Mouse (Mus musculus) kidney, embryonic 15.5 days (tissue): ENCODE data around the gene Plekha6. TPM values are rescaled to one million over a fixed set of nuclear protein-coding genes. Genes with fewer than 3 reads are reported as not detected.

Source experiments
- ATAC-seq: fragments of 200-750 bp; cut with Nextera tagmentation; replicated peaks from 2 replicates; pipeline ENCODE4 v1.8.0; 2017; ENCODE audit warnings: moderate TSS enrichment; ENCODE audit not compliant: low FRiP score
- H3K27ac ChIP-seq: fragments of 300-500 bp; sonication (generic); 2 replicates; pipeline ENCODE4 v1.5.1; 2015; ENCODE audit warnings: mild to moderate bottlenecking, inconsistent platforms
- H3K27me3 ChIP-seq: fragments of 300-500 bp; sonication (generic); 2 replicates; pipeline ENCODE4 v1.6.1; 2015; ENCODE audit warnings: inconsistent platforms
- H3K36me3 ChIP-seq: fragments of 300-500 bp; sonication (generic); 2 replicates; pipeline ENCODE4 v1.6.1; 2015; ENCODE audit warnings: inconsistent platforms
- H3K4me1 ChIP-seq: fragments of 300-500 bp; sonication (generic); 2 replicates; pipeline ENCODE4 v1.6.1; 2015; ENCODE audit warnings: inconsistent platforms
- H3K4me2 ChIP-seq: fragments of 300-500 bp; sonication (generic); 2 replicates; pipeline ENCODE4 v1.6.1; 2015; ENCODE audit warnings: moderate library complexity, mild to moderate bottlenecking, inconsistent platforms
- H3K4me3 ChIP-seq: fragments of 300-500 bp; sonication (generic); replicated peaks from 2 replicates; pipeline ENCODE4 v1.5.1; 2015; ENCODE audit warnings: mild to moderate bottlenecking, inconsistent platforms
- H3K9ac ChIP-seq: fragments of 300-500 bp; sonication (generic); 2 replicates; pipeline ENCODE4 v1.6.1; 2015; ENCODE audit warnings: mild to moderate bottlenecking, inconsistent platforms
- H3K9me3 ChIP-seq: fragments of 300-500 bp; sonication (generic); replicated peaks from 2 replicates; pipeline ENCODE4 v1.6.1; 2016; ENCODE audit warnings: inconsistent platforms
- WGBS: fragments of 180-500 bp; shearing (Covaris S2); methylation state at CpG from one replicate; pipeline ENCODE4 v1.1.7; 2015; ENCODE audit warnings: mixed read lengths; 5-methylcytosine and 5-hydroxymethylcytosine counted together
- polyA plus RNA-seq: library from polyadenylated mRNA; unstranded; fragments of >200 nt; fragmentation: Nextera tagmentation; extraction: Ambion mirVana; gene quantifications from 2 replicates; pipeline ENCODE4 v1.2.1, GENCODE M21; 2015

Plekha6 gene
- polyA plus RNA-seq, 1 experiment from 2014 or later: 6.9 TPM

GRCm38 (mm10) chr1:133148122-133148521, 15.9 kb upstream of the Plekha6 start:
- Histone ChIP-seq H3K9me3 (no peaks in the 10 kb centered on the region), H3K27ac (no peak overlapping the region), H3K4me3 (no peak overlapping the region), H3K4me2 (no peak overlapping the region), H3K36me3 (no peaks in the 10 kb centered on the region), H3K9ac (no peak overlapping the region), H3K4me1 (peaks cover 2% of the 10 kb centered on the region; the same call in 1 of the 2 replicates), H3K27me3 (no peaks in the 10 kb centered on the region)
- ATAC-seq: no peak
- 93% methylated on average over 8 of the region's 8 CpGs for WGBS

- Histone ChIP-seq H3K27me3 (no peaks in the 10 kb centered on the region), H3K9me3 (no peaks in the 10 kb centered on the region), H3K9ac (no peak overlapping the region), H3K4me1 (peaks cover 2% of the 10 kb centered on the region; the same call in 1 of the 2 replicates), H3K4me3 (no peak overlapping the region), H3K27ac (no peak overlapping the region), H3K4me2 (no peak overlapping the region), H3K36me3 (no peaks in the 10 kb centered on the region)
- no peak for ATAC-seq
- 95% methylated on average over 2 of the region's 2 CpGs for whole genome bisulfite sequencing
Measured at GRCm38 (mm10) chr1:133150556-133150955, 13.5 kb upstream of the Plekha6 start.

- H3K9me3 ChIP-seq: no peaks in the 10 kb centered on the region
- no peak for ATAC-seq
- H3K4me1 ChIP-seq: no peaks in the 10 kb centered on the region
- no peak overlapping the region for H3K4me3 ChIP-seq
- no peak overlapping the region for H3K27ac ChIP-seq
- no peaks in the 10 kb centered on the region for H3K36me3 ChIP-seq
- H3K9ac ChIP-seq: no peak overlapping the region
- H3K4me2 ChIP-seq: no peak overlapping the region
- H3K27me3 ChIP-seq: no peaks in the 10 kb centered on the region
- WGBS: 90% methylated on average over 3 of the region's 3 CpGs
Measured at GRCm38 (mm10) chr1:133152213-133152612, 11.8 kb upstream of the Plekha6 start.

GRCm38 (mm10) chr1:133155270-133155669, 8.7 kb upstream of the Plekha6 start:
- ATAC-seq: no peak
- no peak overlapping the region for H3K27ac ChIP-seq
- H3K4me3 ChIP-seq: no peak overlapping the region
- peaks cover 4% of the 10 kb centered on the region; the same call in 1 of the 2 replicates for H3K27me3 ChIP-seq
- H3K9ac ChIP-seq: no peak overlapping the region
- 82% methylated on average over 6 of the region's 6 CpGs for WGBS
- H3K9me3 ChIP-seq: no peaks in the 10 kb centered on the region
- H3K36me3 ChIP-seq: no peaks in the 10 kb centered on the region
- H3K4me2 ChIP-seq: no peak overlapping the region
- H3K4me1 ChIP-seq: peaks cover 7% of the 10 kb centered on the region

GRCm38 (mm10) chr1:133159128-133159564, 4.9 kb upstream of the Plekha6 start:
- Histone ChIP-seq H3K4me2 (peak overlapping the region; percentile 38), H3K27me3 (peaks cover 41% of the 10 kb centered on the region), H3K9ac (no peak overlapping the region), H3K36me3 (no peaks in the 10 kb centered on the region), H3K27ac (peak overlapping the region; percentile 70), H3K4me1 (peaks cover 21% of the 10 kb centered on the region), H3K4me3 (no peak overlapping the region), H3K9me3 (no peaks in the 10 kb centered on the region)
- 28% methylated on average over 7 of the region's 7 CpGs for WGBS
- ATAC-seq: no peak

- Histone ChIP-seq H3K9ac (no peak overlapping the region), H3K4me3 (no peak overlapping the region), H3K36me3 (no peaks in the 10 kb centered on the region), H3K27ac (peak overlapping the region; percentile 41; the same call in 1 of the 2 replicates), H3K9me3 (no peaks in the 10 kb centered on the region), H3K4me2 (no peak overlapping the region), H3K4me1 (peaks cover 30% of the 10 kb centered on the region), H3K27me3 (peaks cover 64% of the 10 kb centered on the region)
- ATAC-seq: no peak
- WGBS: 59% methylated on average over 4 of the region's 4 CpGs
Measured at GRCm38 (mm10) chr1:133161559-133161958, 2.5 kb upstream of the Plekha6 start.

- ATAC-seq: no peak
- Histone ChIP-seq H3K27me3 (peaks cover 68% of the 10 kb centered on the region), H3K4me2 (no peak overlapping the region), H3K4me3 (no peak overlapping the region), H3K4me1 (peaks cover 30% of the 10 kb centered on the region), H3K9me3 (no peaks in the 10 kb centered on the region), H3K27ac (peak overlapping the region; percentile 41; the same call in 1 of the 2 replicates), H3K36me3 (no peaks in the 10 kb centered on the region), H3K9ac (no peak overlapping the region)
- WGBS: 60% methylated on average over 10 of the region's 10 CpGs
Measured at GRCm38 (mm10) chr1:133162046-133162445, 2.0 kb upstream of the Plekha6 start.

GRCm38 (mm10) chr1:133162981-133163380, 1.0 kb upstream of the Plekha6 start:
- Histone ChIP-seq H3K27me3 (peaks cover 76% of the 10 kb centered on the region), H3K4me3 (0 out of 2 replicates have a peak overlapping the region, but pooled peaks have one; percentile 56), H3K4me1 (peaks cover 30% of the 10 kb centered on the region), H3K36me3 (no peaks in the 10 kb centered on the region), H3K4me2 (peak overlapping the region; percentile 97), H3K9me3 (no peaks in the 10 kb centered on the region), H3K9ac (no peak overlapping the region), H3K27ac (no peak overlapping the region)
- WGBS: 34% methylated on average over 8 of the region's 8 CpGs
- ATAC-seq: no peak

GRCm38 (mm10) chr1:133164591-133165011, 591 bp downstream of the Plekha6 start:
- Histone ChIP-seq H3K4me2 (peak overlapping the region; percentile 97), H3K9ac (peak overlapping the region; percentile 62; the same call in 1 of the 2 replicates), H3K4me3 (peak overlapping the region; percentile 56), H3K27me3 (peaks cover 84% of the 10 kb centered on the region), H3K9me3 (no peaks in the 10 kb centered on the region), H3K4me1 (peaks cover 29% of the 10 kb centered on the region), H3K36me3 (no peaks in the 10 kb centered on the region), H3K27ac (0 out of 2 replicates have a peak overlapping the region, but pooled peaks have one; percentile 30)
- peak; percentile 27 for ATAC-seq
- WGBS: 3% methylated on average over 10 of the region's 10 CpGs

GRCm38 (mm10) chr1:133165111-133165510, 1.1 kb downstream of the Plekha6 start:
- H3K27ac ChIP-seq: no peak overlapping the region
- H3K4me3 ChIP-seq: peak overlapping the region; percentile 56
- H3K9ac ChIP-seq: no peak overlapping the region
- no peaks in the 10 kb centered on the region for H3K36me3 ChIP-seq
- H3K4me1 ChIP-seq: peaks cover 33% of the 10 kb centered on the region
- 31% methylated on average over 11 of the region's 11 CpGs for WGBS
- ATAC-seq: no peak
- peak overlapping the region; percentile 97 for H3K4me2 ChIP-seq
- H3K9me3 ChIP-seq: no peaks in the 10 kb centered on the region
- H3K27me3 ChIP-seq: peaks cover 82% of the 10 kb centered on the region

GRCm38 (mm10) chr1:133168318-133169060, 4.5 kb downstream of the Plekha6 start:
- Histone ChIP-seq H3K9ac (no peak overlapping the region), H3K27ac (no peak overlapping the region), H3K4me2 (peak overlapping the region; percentile 39; the same call in 1 of the 2 replicates), H3K4me1 (peaks cover 29% of the 10 kb centered on the region), H3K27me3 (peaks cover 49% of the 10 kb centered on the region), H3K9me3 (no peaks in the 10 kb centered on the region), H3K36me3 (no peaks in the 10 kb centered on the region), H3K4me3 (no peak overlapping the region)
- no peak for ATAC-seq
- WGBS: 39% methylated on average over 19 of the region's 19 CpGs

- no peaks in the 10 kb centered on the region for H3K9me3 ChIP-seq
- peaks cover 13% of the 10 kb centered on the region for H3K4me1 ChIP-seq
- WGBS: 69% methylated on average over 8 of the region's 8 CpGs
- peaks cover 32% of the 10 kb centered on the region for H3K27me3 ChIP-seq
- no peak for ATAC-seq
- H3K9ac ChIP-seq: no peak overlapping the region
- no peak overlapping the region for H3K27ac ChIP-seq
- no peak overlapping the region for H3K4me3 ChIP-seq
- H3K36me3 ChIP-seq: no peaks in the 10 kb centered on the region
- H3K4me2 ChIP-seq: no peak overlapping the region
Measured at GRCm38 (mm10) chr1:133170196-133170595, 6.2 kb downstream of the Plekha6 start.
